Mouse (Mus musculus) cortical plate, adult 2 months (tissue): ENCODE data around the gene Tbp. TPM values are rescaled to one million over a fixed set of nuclear protein-coding genes. Genes with fewer than 3 reads are reported as not detected.

Experiments
- H3K27ac ChIP-seq: fragments of 200-500 bp; 2 replicates; pipeline ENCODE4 v1.5.1; 2012; ENCODE audit warnings: low read length, control low read depth, inconsistent platforms; ENCODE audit not compliant: insufficient read depth
- H3K4me1 ChIP-seq: fragments of 200-500 bp; 2 replicates; pipeline ENCODE4 v1.6.1; 2011; ENCODE audit warnings: low read length; ENCODE audit not compliant: control insufficient read depth, insufficient read depth
- H3K4me3 ChIP-seq: fragments of 200-500 bp; 2 replicates; pipeline ENCODE4 v1.5.1; 2011; ENCODE audit warnings: mild to moderate bottlenecking, low read length, control low read depth; ENCODE audit not compliant: insufficient read depth
- CTCF ChIP-seq: fragments of 200-500 bp; IDR thresholded peaks from 2 replicates; pipeline ENCODE4 v1.5.1; 2011; ENCODE audit warnings: mild to moderate bottlenecking, control low read depth, low read length; ENCODE audit not compliant: insufficient read depth; ENCODE audit errors: extremely low read depth
- POLR2A ChIP-seq: fragments of 200-500 bp; IDR thresholded peaks from 2 replicates; pipeline ENCODE4 v1.6.1; 2011; ENCODE audit warnings: mild to moderate bottlenecking, low read length, control low read depth; ENCODE audit not compliant: insufficient read depth; ENCODE audit errors: extremely low read depth
- polyA plus RNA-seq: library from polyadenylated mRNA; depleted of rRNA; stranded (reverse); fragments of >200 nt; gene quantifications from 2 replicates; pipeline ENCODE4 v1.2.3, GENCODE M21; 2012; rRNA removed

Gene Tbp
- polyA plus RNA-seq: 40.8 and 41.2 TPM in 2 replicates

- TF ChIP-seq POLR2A (peak; percentile 77; the same call in 1 of the 2 replicates), CTCF (no peak)
- H3K27ac ChIP-seq: peak within 1 kb of the TSS; percentile 71
- peak within 1 kb of the TSS; percentile 94 for H3K4me3 ChIP-seq
- H3K4me1 ChIP-seq: peaks cover 2% of the 10 kb centered on the region
Observed at GRCm38 (mm10) chr17:15499656-15500394, at the start of gene Tbp, which contains the start of gene Psmb1. Gene Tbp (plus strand): TSS chr17:15499888. Gene Psmb1 (minus strand): TSS chr17:15499751.

- Histone ChIP-seq H3K4me3 (no peak overlapping the region), H3K27ac (no peak overlapping the region), H3K4me1 (no peaks in the 10 kb centered on the region)
- TF ChIP-seq CTCF (no peak), POLR2A (no peak)
Observed at GRCm38 (mm10) chr17:15455203-15455602, 44.5 kb upstream of the Tbp start.

GRCm38 (mm10) chr17:15456595-15456994 is 43.1 kb upstream of the Tbp start:
- no peaks in the 10 kb centered on the region for H3K4me1 ChIP-seq
- H3K4me3 ChIP-seq: no peak overlapping the region
- no peak overlapping the region for H3K27ac ChIP-seq
- TF ChIP-seq CTCF (no peak), POLR2A (no peak)

- no peak overlapping the region for H3K4me3 ChIP-seq
- H3K27ac ChIP-seq: no peak overlapping the region
- H3K4me1 ChIP-seq: no peaks in the 10 kb centered on the region
- TF ChIP-seq CTCF: no peak
- no peak for TF ChIP-seq POLR2A
Observed at GRCm38 (mm10) chr17:15459761-15460160, 39.9 kb upstream of the Tbp start.

GRCm38 (mm10) chr17:15461921-15462495 is 37.7 kb upstream of the Tbp start:
- no peaks in the 10 kb centered on the region for H3K4me1 ChIP-seq
- no peak overlapping the region for H3K27ac ChIP-seq
- no peak overlapping the region for H3K4me3 ChIP-seq
- TF ChIP-seq POLR2A (no peak), CTCF (no peak)

GRCm38 (mm10) chr17:15467669-15468068 is 32.0 kb upstream of the Tbp start:
- H3K4me3 ChIP-seq: no peak overlapping the region
- no peaks in the 10 kb centered on the region for H3K4me1 ChIP-seq
- H3K27ac ChIP-seq: no peak overlapping the region
- TF ChIP-seq POLR2A (no peak), CTCF (peak; percentile 80)

GRCm38 (mm10) chr17:15472671-15473070 is 27.0 kb upstream of the Tbp start:
- TF ChIP-seq POLR2A (no peak), CTCF (no peak)

GRCm38 (mm10) chr17:15490542-15490941 is 9.1 kb upstream of the Tbp start:
- Histone ChIP-seq H3K4me1 (no peaks in the 10 kb centered on the region), H3K4me3 (no peak overlapping the region), H3K27ac (no peak overlapping the region)
- no peak for TF ChIP-seq POLR2A

More at GRCm38 (mm10) chr17:15472671-15473070, 27.0 kb upstream of the Tbp start:
- Histone ChIP-seq H3K4me1 (no peaks in the 10 kb centered on the region), H3K27ac (no peak overlapping the region), H3K4me3 (no peak overlapping the region)

- TF ChIP-seq CTCF (no peak), POLR2A (peak; percentile 78)
- H3K4me3 ChIP-seq: peak overlapping the region; percentile 94
- H3K4me1 ChIP-seq: peaks cover 2% of the 10 kb centered on the region
- peak overlapping the region; percentile 92 for H3K27ac ChIP-seq
Observed at GRCm38 (mm10) chr17:15497882-15498752, 1.6 kb upstream of the Tbp start.

- peaks cover 2% of the 10 kb centered on the region for H3K4me1 ChIP-seq
- TF ChIP-seq POLR2A: no peak
- no peak for TF ChIP-seq CTCF
Observed at GRCm38 (mm10) chr17:15498753-15499113, 955 bp upstream of the Tbp start.

GRCm38 (mm10) chr17:15510694-15511093 is 11.0 kb downstream of the Tbp start:
- no peak for TF ChIP-seq POLR2A
- TF ChIP-seq CTCF: no peak
- no peak overlapping the region for H3K27ac ChIP-seq
- no peaks in the 10 kb centered on the region for H3K4me1 ChIP-seq
- H3K4me3 ChIP-seq: no peak overlapping the region

More at GRCm38 (mm10) chr17:15498753-15499113, 955 bp upstream of the Tbp start:
- peak overlapping the region; percentile 94 for H3K4me3 ChIP-seq
- no peak overlapping the region for H3K27ac ChIP-seq
